Mouse (Mus musculus): ENCODE data around the gene 1810037I17Rik.
A peak's percentile ranks its signal among the peaks of the same experiment; 100 is the strongest.
"Not testable (repeated sequence)": the region's sequence is repeated elsewhere in the genome, so short reads cannot be mapped to it uniquely, and the experiment has no call there.

The 1810037I17Rik gene

DNA sequence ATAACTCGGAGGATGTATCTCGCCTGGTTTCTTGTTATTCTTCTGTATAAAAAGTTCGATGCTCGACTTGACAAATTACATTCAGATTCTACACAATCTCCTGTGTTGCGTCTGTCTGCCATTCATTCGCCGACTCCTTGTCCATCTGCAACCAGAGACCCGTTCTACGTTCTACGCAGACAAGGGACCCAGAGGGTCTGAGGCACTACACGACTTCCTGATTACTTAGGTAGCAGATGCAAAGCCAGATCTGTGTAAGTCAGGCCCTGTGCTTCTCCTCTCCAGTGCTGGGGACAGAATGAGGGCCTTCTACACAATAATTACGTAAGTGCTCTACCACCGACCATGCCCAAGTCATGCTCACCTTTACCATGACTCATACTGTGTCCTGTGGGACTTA is 13.2 kb downstream of the 1810037I17Rik start:
- DNase-seq = not testable (repeated sequence)

DNA sequence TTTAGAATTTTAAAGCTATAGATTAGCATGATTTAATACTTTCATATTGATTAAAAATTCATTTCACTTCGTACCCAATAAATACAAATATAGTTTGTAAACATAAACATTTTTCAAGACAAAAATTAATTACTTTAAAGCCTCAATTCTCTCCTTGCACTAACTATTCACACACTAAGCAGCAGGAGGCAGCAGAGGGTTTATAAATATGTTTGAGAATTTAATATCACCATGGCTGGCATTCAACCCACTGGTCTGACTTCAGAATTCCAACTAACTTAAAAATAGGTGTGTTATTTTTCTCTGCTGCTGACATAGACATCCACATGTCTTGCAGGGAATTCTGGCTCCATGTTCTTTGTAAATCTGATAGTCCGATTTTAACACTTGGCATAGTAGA is 15.2 kb downstream of the 1810037I17Rik start:
- peak; percentile 41 for DNase-seq

DNA sequence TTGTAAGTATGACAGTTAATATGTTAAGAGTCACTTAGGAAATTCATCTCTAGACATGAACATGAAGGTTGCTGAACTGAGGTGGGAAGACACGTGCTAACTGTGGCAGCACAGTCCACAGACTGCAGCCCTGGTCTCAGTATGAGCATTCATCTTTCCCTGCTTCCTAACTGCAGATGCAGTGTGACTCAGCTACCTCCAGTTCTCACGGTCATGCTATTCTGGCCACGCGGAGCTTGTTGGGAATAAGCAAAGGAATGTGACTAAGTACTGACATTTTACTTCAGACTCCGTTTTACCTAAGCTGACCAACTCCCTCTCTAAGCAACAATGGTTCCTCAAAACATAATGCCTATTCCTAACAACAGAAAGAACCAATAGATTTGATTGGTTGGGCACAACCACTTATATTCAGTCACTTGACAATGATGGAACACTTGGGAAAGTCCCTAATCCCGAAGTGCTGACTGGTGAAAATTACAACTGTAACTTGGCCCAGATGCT is 19.4 kb downstream of the 1810037I17Rik start:
- no peak for DNase-seq

DNA sequence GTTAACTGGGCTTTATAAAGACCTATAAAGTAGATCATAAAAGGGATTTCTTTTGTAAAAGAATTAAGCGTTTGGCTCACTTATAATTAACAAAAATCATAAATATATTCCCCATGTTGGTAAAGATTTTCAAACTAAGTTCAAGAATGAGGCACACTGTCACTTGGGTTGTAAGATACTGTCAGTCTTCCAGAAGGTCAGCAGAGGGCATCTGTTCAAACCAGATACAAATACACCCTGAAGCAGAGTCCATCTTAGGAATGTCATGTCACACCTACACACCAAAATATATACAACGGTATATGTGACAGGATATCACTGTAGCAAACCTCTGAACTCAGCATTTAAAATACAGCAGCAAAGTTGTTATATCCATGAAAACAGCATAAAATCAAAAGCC is 26.1 kb downstream of the 1810037I17Rik start:
- DNase-seq = no peak

DNA sequence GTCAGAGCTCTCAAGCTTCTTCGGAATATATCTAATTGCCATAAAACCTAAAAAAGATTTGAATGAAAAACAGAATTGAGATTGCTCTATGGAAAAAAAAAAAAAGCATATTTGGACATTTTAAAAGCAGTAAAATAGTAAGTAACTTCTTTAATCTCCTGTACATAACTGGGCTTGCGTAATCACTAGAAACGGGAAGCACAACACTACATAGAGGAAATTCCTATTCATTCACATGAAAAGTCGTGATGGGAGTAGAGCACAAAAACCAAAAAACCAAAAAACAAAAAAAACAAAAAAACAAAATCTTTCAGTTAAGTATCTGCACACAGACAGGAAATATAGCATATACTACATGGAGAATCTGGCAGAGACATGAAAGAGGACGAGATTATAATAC is 40.3 kb downstream of the 1810037I17Rik start:
- no peak for DNase-seq

DNA sequence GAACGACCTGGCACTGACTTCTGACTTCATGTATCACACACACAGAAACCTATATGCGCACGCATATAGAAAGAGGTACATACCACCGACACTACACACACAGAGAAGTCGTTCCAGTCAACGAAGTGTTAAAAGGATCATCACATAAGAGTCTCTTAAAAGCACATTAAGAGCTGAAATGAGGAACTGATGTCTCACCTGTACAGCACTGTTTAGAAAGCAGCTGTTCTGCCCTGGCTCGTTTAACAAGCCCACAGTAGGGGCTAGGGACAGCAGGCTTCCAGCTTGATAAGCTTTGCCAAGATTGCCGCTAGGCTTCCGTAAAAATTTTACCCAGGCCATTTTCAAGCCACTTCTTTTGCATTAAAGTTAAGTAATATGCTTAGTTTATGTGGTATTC is 44.4 kb downstream of the 1810037I17Rik start:
- DNase-seq = no peak

DNA sequence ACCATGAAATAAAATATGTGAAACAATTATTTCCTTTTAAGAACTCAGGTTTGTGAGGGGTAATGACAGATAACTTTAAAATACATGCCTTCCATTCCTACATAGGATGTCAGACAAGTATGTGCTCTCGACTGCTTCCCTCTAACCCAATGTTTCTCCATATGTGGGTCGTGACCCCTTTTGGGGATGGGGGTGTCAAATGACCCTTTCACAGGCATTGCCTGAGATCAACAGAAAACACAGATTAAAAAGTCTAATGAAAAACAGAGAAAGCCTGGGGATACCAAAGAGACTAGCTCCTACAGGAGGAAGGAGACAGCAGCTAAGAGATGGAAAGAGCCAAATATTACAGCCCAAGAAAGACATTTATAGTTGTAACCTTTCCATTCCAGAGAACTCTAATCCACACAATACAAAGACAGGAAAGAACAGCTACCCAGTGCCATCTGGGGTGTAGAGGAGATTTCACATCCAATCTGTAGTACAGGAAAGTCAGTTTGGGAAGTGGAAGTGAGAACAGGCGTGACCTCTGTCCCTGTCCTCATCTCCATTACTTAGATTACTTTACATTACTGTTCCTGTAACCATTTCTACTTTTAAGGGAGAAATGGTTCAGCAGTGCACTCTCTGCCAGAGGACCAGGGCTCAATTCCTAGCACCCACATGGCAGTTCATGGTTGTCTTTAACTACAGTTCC is 48.3 kb downstream of the 1810037I17Rik start:
- DNase-seq = no peak

DNA sequence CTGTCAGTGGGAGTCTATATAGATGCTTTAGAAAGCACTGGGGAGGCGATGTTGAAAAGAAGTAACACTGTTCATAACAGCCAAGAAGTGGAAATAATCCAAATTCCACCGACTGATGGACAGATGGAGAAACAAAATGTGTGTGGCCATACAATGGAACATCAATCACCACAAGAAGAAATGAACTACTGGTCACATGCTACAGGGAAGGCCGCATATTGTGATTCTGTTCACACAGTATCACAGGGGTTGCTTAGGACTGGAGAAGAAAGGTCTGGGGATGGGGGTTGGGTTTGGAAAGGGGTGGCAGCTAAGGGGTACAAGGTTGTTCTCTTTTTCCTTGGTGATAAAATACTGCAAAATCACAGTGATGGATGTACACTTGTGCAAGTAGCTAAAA is 50.8 kb downstream of the 1810037I17Rik start:
- DNase-seq = no peak

DNA sequence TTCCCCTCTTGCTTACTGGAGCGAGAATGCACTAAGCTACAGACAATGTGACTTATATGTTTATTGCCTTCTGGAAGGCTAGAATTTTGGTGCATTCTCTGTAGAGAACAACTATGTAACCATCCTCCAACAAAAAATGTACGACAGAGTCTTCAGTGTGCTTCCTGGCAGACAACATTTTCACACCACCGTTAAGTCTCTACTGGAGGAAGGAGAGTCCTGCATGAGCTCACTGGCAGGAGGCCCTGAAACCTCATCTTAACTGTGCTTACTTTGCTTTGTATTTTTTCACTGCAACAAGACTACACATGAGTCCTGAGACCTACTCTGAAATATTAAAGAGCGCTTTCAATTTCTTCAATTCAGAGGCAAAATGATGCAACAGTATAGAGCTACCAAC is 51.4 kb downstream of the 1810037I17Rik start:
- no peak for DNase-seq

Measured in thymus, postnatal 14 days (tissue).